Mouse (Mus musculus) liver, embryonic 18 days (tissue): ENCODE measurements around the gene Olfr1377. TPM values are rescaled to one million over a fixed set of nuclear protein-coding genes. Genes with fewer than 3 reads are reported as not detected.

Source experiments
- polyA plus RNA-seq: library from polyadenylated mRNA; depleted of rRNA; stranded (reverse); fragments of >200 nt; gene quantifications from 2 replicates; pipeline ENCODE4 v1.2.3, GENCODE M21; 2012; rRNA removed

The Olfr1377 gene
- polyA plus RNA-seq: not detected in 2 replicates

GRCm38 (mm10) chr11:50981667-50982066 is at the start of gene Olfr1377:
TSS of gene Olfr1377 (plus strand) at chr11:50981967.

GRCm38 (mm10) chr11:50943506-50943905 is 38.3 kb upstream of the Olfr1377 start, which contains the start of gene 4933414I15Rik:
TSS of gene 4933414I15Rik (minus strand) at chr11:50943765.

GRCm38 (mm10) chr11:50953665-50954064 is 28.1 kb upstream of the Olfr1377 start, which contains the start of gene Prop1:
TSS of gene Prop1 (minus strand) at chr11:50953765.

GRCm38 (mm10) chr11:50966230-50966629 is 15.5 kb upstream of the Olfr1377 start, which contains the start of gene Olfr1378:
TSS of gene Olfr1378 (plus strand) at chr11:50966530.

DNA sequence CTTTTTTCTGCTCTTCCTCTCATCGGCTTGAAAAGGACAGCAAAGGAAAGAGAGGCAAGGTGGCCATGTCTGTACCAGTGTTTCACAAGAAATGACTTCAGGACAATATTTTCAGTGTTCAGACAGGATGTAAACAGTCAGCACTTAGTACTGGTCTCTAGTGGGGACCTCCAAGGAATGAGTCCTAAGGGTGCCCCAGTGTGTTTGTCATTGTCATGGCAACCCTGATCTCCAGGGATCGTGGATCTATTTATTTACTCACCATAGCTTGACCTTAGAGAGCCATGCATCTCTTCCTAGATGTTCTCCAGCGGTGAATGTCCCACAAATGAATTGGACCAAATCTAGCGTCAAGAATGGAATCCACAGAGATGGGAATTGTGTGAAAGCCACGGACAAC is 21.5 kb downstream of the Olfr1377 start, which contains the start of gene Olfr51:
Gene Olfr51 (plus strand): TSS at position 301 of the 400 bp plus-strand sequence.

DNA sequence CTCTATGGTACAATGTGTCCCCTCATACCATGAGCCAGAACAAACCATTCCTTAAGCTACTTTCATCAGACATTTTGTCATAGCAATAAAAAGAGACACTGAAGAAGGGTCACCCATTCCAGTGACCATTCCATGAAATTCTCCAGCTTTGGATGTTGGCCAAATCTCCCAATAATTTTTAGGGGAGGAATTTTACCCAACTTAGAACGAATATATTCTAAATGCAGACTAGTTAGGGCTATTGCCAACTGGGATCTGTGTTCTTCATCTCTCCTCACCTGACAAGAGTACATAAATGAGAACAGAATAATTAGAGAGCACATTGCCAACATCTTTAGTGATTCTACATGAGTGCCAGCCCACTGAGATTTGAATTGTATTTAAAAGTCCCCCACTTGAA is 32.2 kb downstream of the Olfr1377 start, which contains the start of gene Olfr54:
Gene Olfr54 (plus strand): TSS at position 301 of the 400 bp plus-strand sequence.

Other genes with a start within 250 kb of the Olfr1377 start
- gene Zfp354c, start 154.2 kb upstream of the Olfr1377 start, polyA plus RNA-seq: 0.32 and 0.48 TPM in 2 replicates
- 0.08 and 0.11 TPM in 2 replicates for gene Zfp879, start 140.4 kb upstream of the Olfr1377 start, polyA plus RNA-seq
- gene Grm6, start 131.3 kb upstream of the Olfr1377 start, polyA plus RNA-seq: 0.06 and 0.08 TPM in 2 replicates
- 0.20 and 0.23 TPM in 2 replicates for gene Zfp454, start 94.3 kb upstream of the Olfr1377 start, polyA plus RNA-seq
- gene Zfp2, start 65.8 kb upstream of the Olfr1377 start, polyA plus RNA-seq: 0.66 and 0.73 TPM in 2 replicates
- gene Zfp354b, start 50.3 kb upstream of the Olfr1377 start, polyA plus RNA-seq: 0.17 and 0.24 TPM in 2 replicates
- not detected in 2 replicates for gene 4933414I15Rik, start 38.2 kb upstream of the Olfr1377 start, polyA plus RNA-seq
- 0.02 and 0.04 TPM in 2 replicates for gene Prop1, start 28.2 kb upstream of the Olfr1377 start, polyA plus RNA-seq
- gene Olfr1378, start 15.4 kb upstream of the Olfr1377 start, polyA plus RNA-seq: not detected in 2 replicates
- not detected in 2 replicates for gene Olfr51, start 21.6 kb downstream of the Olfr1377 start, polyA plus RNA-seq
- not detected in 2 replicates for gene Olfr54, start 32.3 kb downstream of the Olfr1377 start, polyA plus RNA-seq
- not detected in 2 replicates for gene Olfr1375, start 66.1 kb downstream of the Olfr1377 start, polyA plus RNA-seq
- 1.8 and 2.6 TPM in 2 replicates for gene Zfp354a, start 77.3 kb downstream of the Olfr1377 start, polyA plus RNA-seq
- gene Gm12569, start 238.5 kb downstream of the Olfr1377 start, polyA plus RNA-seq: not detected in 2 replicates